Mouse (Mus musculus) embryonic facial prominence, embryonic 15.5 days (tissue): ENCODE data around the gene Vmn2r76. TPM values are rescaled to one million over a fixed set of nuclear protein-coding genes. Genes with fewer than 3 reads are reported as not detected.
"Not testable (repeated sequence)": the region's sequence is repeated elsewhere in the genome, so short reads cannot be mapped to it uniquely, and the experiment has no call there.

Experiments
- ATAC-seq: fragments of 200-750 bp; cut with Nextera tagmentation; 2 replicates; pipeline ENCODE4 v1.8.0; 2017; ENCODE audit warnings: low read depth, moderate TSS enrichment; ENCODE audit not compliant: insufficient number of reproducible peaks, low FRiP score, low TSS enrichment
- H3K27ac ChIP-seq: fragments of 300-500 bp; sonication (generic); replicated peaks from 2 replicates; pipeline ENCODE4 v1.5.1; 2015; ENCODE audit warnings: mild to moderate bottlenecking, inconsistent platforms
- H3K27me3 ChIP-seq: fragments of 300-500 bp; sonication (generic); 2 replicates; pipeline ENCODE4 v1.6.1; 2015; ENCODE audit warnings: inconsistent platforms
- H3K36me3 ChIP-seq: fragments of 300-500 bp; sonication (generic); 2 replicates; pipeline ENCODE4 v1.6.1; 2015; ENCODE audit warnings: mild to moderate bottlenecking, inconsistent platforms
- H3K4me1 ChIP-seq: fragments of 300-500 bp; sonication (generic); 2 replicates; pipeline ENCODE4 v1.6.1; 2015; ENCODE audit warnings: inconsistent platforms
- H3K4me2 ChIP-seq: fragments of 300-500 bp; sonication (generic); replicated peaks from 2 replicates; pipeline ENCODE4 v1.6.1; 2015; ENCODE audit warnings: mild to moderate bottlenecking, inconsistent platforms
- H3K4me3 ChIP-seq: fragments of 300-500 bp; sonication (generic); replicated peaks from 2 replicates; pipeline ENCODE4 v1.5.1; 2015; ENCODE audit warnings: mild to moderate bottlenecking, inconsistent platforms
- H3K9ac ChIP-seq: fragments of 300-500 bp; sonication (generic); 2 replicates; pipeline ENCODE4 v1.6.1; 2015; ENCODE audit warnings: inconsistent platforms
- H3K9me3 ChIP-seq: fragments of 300-500 bp; sonication (generic); replicated peaks from 2 replicates; pipeline ENCODE4 v1.6.1; 2016; ENCODE audit warnings: inconsistent platforms
- WGBS: fragments of 180-500 bp; shearing (Covaris S2); methylation state at CpG from one replicate; pipeline ENCODE4 v1.1.7; 2015; 5-methylcytosine and 5-hydroxymethylcytosine counted together
- polyA plus RNA-seq: library from polyadenylated mRNA; unstranded; fragments of >200 nt; fragmentation: Nextera tagmentation; extraction: Ambion mirVana; gene quantifications from 2 replicates; pipeline ENCODE4 v1.2.1, GENCODE M21; 2015

Gene Vmn2r76
- not detected in 2 replicates for polyA plus RNA-seq

DNA sequence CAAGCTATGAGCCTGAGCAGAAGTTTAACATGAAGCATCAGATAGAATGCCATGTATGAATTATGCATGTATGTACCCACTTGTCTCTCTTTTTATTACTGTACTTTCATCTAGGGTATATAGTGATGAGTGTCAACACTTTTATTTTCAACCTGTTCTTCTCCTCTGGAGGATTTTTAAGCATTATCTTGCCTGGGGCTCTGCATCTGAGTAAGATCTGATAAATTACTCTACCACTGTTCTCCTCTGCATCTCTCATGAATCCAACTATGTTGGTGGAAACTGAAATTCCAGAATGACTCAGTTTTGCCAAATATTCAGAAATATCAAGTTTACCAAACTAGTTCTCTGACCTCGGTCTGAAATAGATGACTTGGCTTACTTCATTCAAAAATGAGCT, at the start of gene Vmn2r76:
Gene Vmn2r76, minus strand, starts transcription at position 101 of the 400 bp plus-strand sequence.
- no peaks in the 10 kb centered on the region for H3K9me3 ChIP-seq
- 73% methylated on average over 1 of the region's 1 CpGs for WGBS
- no peak within 1 kb of the TSS for H3K4me3 ChIP-seq
- H3K4me1 ChIP-seq, result no peaks in the 10 kb centered on the region
- H3K27ac ChIP-seq, result no peak within 1 kb of the TSS
- H3K9ac ChIP-seq, result no peak within 1 kb of the TSS
- H3K4me2 ChIP-seq, result no peak within 1 kb of the TSS
- no peak for ATAC-seq
- H3K27me3 ChIP-seq, result no peaks in the 10 kb centered on the region
- no peaks in the 10 kb centered on the region for H3K36me3 ChIP-seq

DNA sequence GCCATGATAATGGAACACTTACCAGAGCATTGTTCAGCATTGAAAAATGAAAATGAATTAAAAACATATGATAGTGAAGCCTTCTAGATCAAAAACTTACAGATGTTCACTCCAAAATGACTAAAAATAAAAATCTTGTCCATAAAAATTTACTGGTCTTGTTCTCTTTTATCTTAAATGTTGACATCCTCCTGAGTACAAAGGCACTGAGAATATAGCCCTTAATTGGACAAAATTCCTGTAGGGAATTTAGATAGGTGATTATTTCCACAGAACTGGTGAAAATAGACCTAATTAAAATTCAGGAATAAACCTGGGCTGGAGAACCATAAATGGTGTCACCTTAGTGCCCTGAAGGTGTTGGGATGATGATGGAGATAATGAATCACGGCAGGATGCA, 31.0 kb upstream of the Vmn2r76 start, which contains the start of gene Olfr310:
Gene Olfr310, minus strand, starts transcription at position 101 of the 400 bp plus-strand sequence.
- 63% methylated on average over 1 of the region's 1 CpGs for WGBS
- no peaks in the 10 kb centered on the region for H3K9me3 ChIP-seq
- no peak within 1 kb of the TSS for H3K9ac ChIP-seq
- H3K4me3 ChIP-seq, result no peak within 1 kb of the TSS
- H3K27ac ChIP-seq, result no peak within 1 kb of the TSS
- no peak for ATAC-seq
- no peaks in the 10 kb centered on the region for H3K4me1 ChIP-seq
- H3K27me3 ChIP-seq, result no peaks in the 10 kb centered on the region
- no peaks in the 10 kb centered on the region for H3K36me3 ChIP-seq
- no peak within 1 kb of the TSS for H3K4me2 ChIP-seq

DNA sequence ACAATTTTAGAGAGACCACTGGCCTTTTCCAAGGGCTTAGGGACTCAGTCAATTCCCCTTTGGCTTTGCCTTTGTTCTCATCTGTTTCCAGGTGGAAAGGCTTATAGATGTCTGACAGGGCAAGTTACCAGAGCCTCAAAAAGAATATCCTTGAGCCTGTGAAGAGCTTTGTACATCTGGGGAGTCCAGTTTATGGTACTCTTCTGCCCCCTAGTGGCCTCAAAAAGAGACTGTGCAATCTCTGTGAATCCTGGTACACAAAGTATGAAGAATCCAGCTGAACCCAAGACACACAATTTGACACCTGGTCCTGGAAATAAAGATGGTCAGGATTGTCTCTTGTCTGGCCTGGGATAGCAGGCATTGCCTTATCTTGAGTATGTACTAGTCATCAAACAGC, 34.8 kb downstream of the Vmn2r76 start:
- no peaks in the 10 kb centered on the region for H3K27me3 ChIP-seq
- H3K9me3 ChIP-seq, result no peaks in the 10 kb centered on the region
- H3K36me3 ChIP-seq, result no peaks in the 10 kb centered on the region
- no peak for ATAC-seq
- H3K27ac ChIP-seq, result no peak overlapping the region
- H3K9ac ChIP-seq, result no peak overlapping the region
- no peak overlapping the region for H3K4me2 ChIP-seq
- H3K4me3 ChIP-seq, result no peak overlapping the region
- H3K4me1 ChIP-seq, result no peaks in the 10 kb centered on the region

DNA sequence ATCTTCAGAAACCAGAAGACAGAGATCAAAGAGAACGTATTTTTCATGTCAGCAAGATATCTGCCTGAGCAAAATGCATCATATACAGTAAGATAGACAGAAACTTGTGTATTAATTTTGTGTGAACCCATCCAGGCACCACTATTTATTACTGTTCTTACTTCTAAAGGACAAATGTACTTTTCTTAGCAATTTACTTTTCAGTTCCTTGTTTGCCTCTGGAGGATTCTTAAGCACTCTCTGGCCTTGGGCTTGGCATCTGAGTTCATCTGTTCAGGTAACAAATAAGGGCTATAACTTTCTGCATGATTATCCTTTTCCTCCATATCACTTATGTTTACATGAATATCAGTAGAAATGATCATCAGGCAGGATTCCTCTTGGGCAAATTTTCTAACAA, 74.4 kb downstream of the Vmn2r76 start, which contains the start of gene Vmn2r75:
Gene Vmn2r75, minus strand, starts transcription at position 101 of the 400 bp plus-strand sequence.
- H3K27me3 ChIP-seq, ATAC-seq, H3K4me2 ChIP-seq, H3K9me3 ChIP-seq, H3K9ac ChIP-seq, H3K27ac ChIP-seq, H3K4me3 ChIP-seq, H3K4me1 ChIP-seq, H3K36me3 ChIP-seq: not testable (repeated sequence)
- WGBS, result 55% methylated on average over 1 of the region's 1 CpGs

Other genes starting within 250 kb of the Vmn2r76 start
- not detected in 2 replicates for gene Vmn2r75, start 74.5 kb downstream of the Vmn2r76 start, polyA plus RNA-seq
- gene Olfr310, start 30.9 kb upstream of the Vmn2r76 start, polyA plus RNA-seq, result 0.12 TPM in 1 of 2 replicates, not detected in the other
- 0.08 and 0.17 TPM in 2 replicates for gene Olfr309, start 67.4 kb upstream of the Vmn2r76 start, polyA plus RNA-seq
- gene Olfr308, start 79.3 kb upstream of the Vmn2r76 start, polyA plus RNA-seq, result not detected in 2 replicates
- not detected in 2 replicates for gene Olfr307, start 91.3 kb upstream of the Vmn2r76 start, polyA plus RNA-seq
- not detected in 2 replicates for gene Olfr305, start 120.6 kb upstream of the Vmn2r76 start, polyA plus RNA-seq
- not detected in 2 replicates for gene Olfr304, start 140.3 kb upstream of the Vmn2r76 start, polyA plus RNA-seq
- not detected in 2 replicates for gene Olfr303, start 151.5 kb upstream of the Vmn2r76 start, polyA plus RNA-seq
- gene Olfr301, start 157.5 kb upstream of the Vmn2r76 start, polyA plus RNA-seq, result 0.08 and 0.13 TPM in 2 replicates
- 0.19 TPM in 1 of 2 replicates, not detected in the other for gene Olfr299, start 213.6 kb upstream of the Vmn2r76 start, polyA plus RNA-seq
- gene Olfr298, start 246.2 kb upstream of the Vmn2r76 start, polyA plus RNA-seq, result 0.43 TPM in 1 of 2 replicates, not detected in the other